Mouse (Mus musculus) kidney, adult 8-10 months (tissue): Measurements from ENCODE around the gene Opn3.

ENCODE experiments used
- DNase-seq, 2 experiments: peaks; one replicate each; pipeline ENCODE4 v3.0.0; 2022

The Opn3 gene

GRCm38 (mm10) chr1:175692246-175692996 lies at the start of gene Opn3, which contains the start of gene Chml:
Gene Opn3 (minus strand): TSS chr1:175692776.
Gene Chml (minus strand): TSS chr1:175692901.
- peak; percentile 99 to 100 for DNase-seq

- DNase-seq = no peak
Observed at GRCm38 (mm10) chr1:175725771-175726170, 33.2 kb upstream of the Opn3 start.

- no peak for DNase-seq
Observed at GRCm38 (mm10) chr1:175716832-175717231, 24.3 kb upstream of the Opn3 start.

GRCm38 (mm10) chr1:175712338-175712909 lies 19.8 kb upstream of the Opn3 start:
- no peak for DNase-seq

- no peak for DNase-seq
Observed at GRCm38 (mm10) chr1:175708013-175708412, 15.4 kb upstream of the Opn3 start.

GRCm38 (mm10) chr1:175707599-175707998 lies 15.0 kb upstream of the Opn3 start:
- no peak for DNase-seq

GRCm38 (mm10) chr1:175701145-175701544 lies 8.6 kb upstream of the Opn3 start:
- no peak for DNase-seq

GRCm38 (mm10) chr1:175699796-175700195 lies 7.2 kb upstream of the Opn3 start:
- peak; percentile 2 to 5 for DNase-seq

GRCm38 (mm10) chr1:175699375-175699774 lies 6.8 kb upstream of the Opn3 start:
- DNase-seq = no peak

GRCm38 (mm10) chr1:175698293-175698692 lies 5.7 kb upstream of the Opn3 start, which contains the start of gene Wdr64:
Gene Wdr64 (plus strand): TSS chr1:175698593.
- DNase-seq = no peak

GRCm38 (mm10) chr1:175693429-175693960 lies 919 bp upstream of the Opn3 start:
- peak in 1 of 2 experiments; percentile 19 for DNase-seq

- no peak for DNase-seq
Observed at GRCm38 (mm10) chr1:175692997-175693361, 403 bp upstream of the Opn3 start.

- DNase-seq = no peak
Observed at GRCm38 (mm10) chr1:175691686-175692245, 810 bp downstream of the Opn3 start.

GRCm38 (mm10) chr1:175680995-175681394 lies 11.6 kb downstream of the Opn3 start:
- DNase-seq = no peak

GRCm38 (mm10) chr1:175677459-175677858 lies 15.1 kb downstream of the Opn3 start:
- DNase-seq = no peak

GRCm38 (mm10) chr1:175675116-175675515 lies 17.5 kb downstream of the Opn3 start:
- DNase-seq = no peak

- DNase-seq = no peak
Observed at GRCm38 (mm10) chr1:175673563-175674325, 18.8 kb downstream of the Opn3 start.

GRCm38 (mm10) chr1:175671626-175672025 lies 20.9 kb downstream of the Opn3 start:
- DNase-seq = no peak

- no peak for DNase-seq
Observed at GRCm38 (mm10) chr1:175670042-175670441, 22.5 kb downstream of the Opn3 start.

GRCm38 (mm10) chr1:175669456-175669855 lies 23.1 kb downstream of the Opn3 start:
- DNase-seq = no peak

GRCm38 (mm10) chr1:175668666-175669405 lies 23.7 kb downstream of the Opn3 start:
- DNase-seq = peak in 1 of 2 experiments; percentile 35

- DNase-seq = no peak
Observed at GRCm38 (mm10) chr1:175659900-175660299, 32.7 kb downstream of the Opn3 start.
